Mouse (Mus musculus): ENCODE data around the gene Ankrd28. TPM values are rescaled to one million over a fixed set of nuclear protein-coding genes. Genes with fewer than 3 reads are reported as not detected.

The Ankrd28 gene
- polyA plus RNA-seq, 1 experiment from 2014 or later: 9.2 TPM

DNA sequence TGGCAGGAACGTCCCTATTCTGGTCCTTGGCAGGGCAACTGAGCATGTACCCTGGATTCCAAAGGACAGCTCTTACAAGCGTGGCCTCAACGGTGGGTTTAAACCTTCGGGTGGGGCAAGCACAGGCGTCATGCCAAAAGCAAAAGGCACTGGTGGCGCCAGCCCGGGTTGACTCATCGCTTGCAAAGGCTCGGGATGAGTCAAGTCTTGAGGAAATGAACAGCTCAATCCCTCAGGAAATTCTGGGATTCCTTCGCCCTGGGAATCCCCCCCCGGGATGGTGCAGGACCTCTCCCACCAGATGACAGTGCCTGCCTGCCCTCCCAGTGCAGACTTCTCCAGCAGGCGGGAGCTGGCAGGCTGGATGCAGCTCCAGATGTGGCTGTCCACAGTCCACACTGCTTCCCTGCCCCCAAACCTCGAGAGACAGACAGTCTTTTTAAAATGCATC lies 161.3 kb downstream of the Ankrd28 start:
- DNase-seq (ENCODE audit: low spot score) (peak; percentile 42), ATAC-seq (peak; percentile 52)
- Histone ChIP-seq H3K27me3 (replicated peaks; ENCODE audit: control insufficient read depth, insufficient read depth, low read length) (no peaks in the 10 kb centered on the region), H3K27ac (ENCODE audit: low read depth, low read length) (peak overlapping the region; percentile 75; the same call in 1 of the 2 replicates), H3K9ac (ENCODE audit: low read length) (no peak overlapping the region), H3K36me3 (ENCODE audit: control insufficient read depth, insufficient read depth, low read length) (0 out of 2 replicates have a peak, but pooled peaks cover 7% of the 10 kb centered on the region), H3K4me3 (ENCODE audit: low read depth, low read length) (no peak overlapping the region), H3K9me3 (replicated peaks; ENCODE audit: control insufficient read depth, low read length) (no peaks in the 10 kb centered on the region), H3K4me1 (ENCODE audit: control insufficient read depth, insufficient read depth, low read length) (peaks cover 23% of the 10 kb centered on the region), H3K4me2 (ENCODE audit: low read length) (no peak overlapping the region)
- WGBS: 62% methylated on average over 13 of the region's 13 CpGs

DNA sequence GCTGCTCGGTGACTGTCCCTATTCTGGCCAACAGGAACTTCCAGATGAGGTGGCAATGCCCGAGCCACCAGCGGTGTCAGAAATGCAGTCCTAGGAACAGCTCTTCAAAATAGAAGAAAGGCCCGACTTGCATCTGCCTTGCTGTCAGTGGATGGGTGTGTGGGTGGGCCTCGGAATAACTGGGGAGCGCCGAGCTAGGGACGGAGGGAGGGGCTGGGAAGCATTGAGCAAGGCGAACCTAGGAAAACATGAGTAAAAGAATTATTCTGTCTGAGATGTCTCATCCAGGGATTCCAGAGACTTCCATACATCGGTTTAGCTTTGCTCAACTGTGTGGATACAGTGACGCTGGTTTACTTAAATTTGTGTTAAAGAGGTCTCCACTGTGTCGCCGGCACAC lies 162.1 kb downstream of the Ankrd28 start:
- 0 out of 2 replicates have a peak, but pooled peaks cover 7% of the 10 kb centered on the region for H3K36me3 ChIP-seq (ENCODE audit: control insufficient read depth, insufficient read depth, low read length)
- DNase-seq (ENCODE audit: low spot score): no peak
- H3K4me2 ChIP-seq (ENCODE audit: low read length): no peak overlapping the region
- H3K4me3 ChIP-seq (ENCODE audit: low read depth, low read length): no peak overlapping the region
- no peak overlapping the region; the same call in 1 of the 2 replicates for H3K27ac ChIP-seq (ENCODE audit: low read depth, low read length)
- WGBS: 86% methylated on average over 13 of the region's 13 CpGs
- H3K9ac ChIP-seq (ENCODE audit: low read length): no peak overlapping the region
- ATAC-seq: no peak
- H3K9me3 ChIP-seq (replicated peaks; ENCODE audit: control insufficient read depth, low read length): no peaks in the 10 kb centered on the region
- H3K4me1 ChIP-seq (ENCODE audit: control insufficient read depth, insufficient read depth, low read length): peaks cover 31% of the 10 kb centered on the region
- no peaks in the 10 kb centered on the region for H3K27me3 ChIP-seq (replicated peaks; ENCODE audit: control insufficient read depth, insufficient read depth, low read length)

DNA sequence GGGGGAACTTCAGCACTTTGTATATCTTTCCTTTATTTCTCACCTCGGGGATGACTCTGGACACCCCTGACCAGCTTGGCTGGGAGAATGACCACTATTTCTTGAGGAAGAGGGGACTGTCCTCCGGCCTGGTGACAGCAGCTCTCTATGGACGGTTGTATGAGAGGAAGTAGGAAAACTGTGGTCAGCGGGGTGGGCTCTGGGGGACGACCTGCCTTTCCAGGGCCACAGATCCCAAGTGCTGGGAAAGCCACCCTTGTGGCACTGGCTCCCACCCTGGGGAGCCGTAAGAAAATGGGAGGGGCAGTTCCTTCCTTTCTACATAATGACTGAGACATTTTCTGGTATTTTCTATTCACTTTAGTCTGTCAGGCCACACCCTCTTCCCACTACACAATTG lies 162.7 kb downstream of the Ankrd28 start:
- Histone ChIP-seq H3K27me3 (replicated peaks; ENCODE audit: control insufficient read depth, insufficient read depth, low read length) (no peaks in the 10 kb centered on the region), H3K4me2 (ENCODE audit: low read length) (no peak overlapping the region), H3K9ac (ENCODE audit: low read length) (no peak overlapping the region), H3K4me3 (ENCODE audit: low read depth, low read length) (no peak overlapping the region), H3K4me1 (ENCODE audit: control insufficient read depth, insufficient read depth, low read length) (peaks cover 36% of the 10 kb centered on the region), H3K36me3 (ENCODE audit: control insufficient read depth, insufficient read depth, low read length) (0 out of 2 replicates have a peak, but pooled peaks cover 7% of the 10 kb centered on the region), H3K9me3 (replicated peaks; ENCODE audit: control insufficient read depth, low read length) (no peaks in the 10 kb centered on the region), H3K27ac (ENCODE audit: low read depth, low read length) (no peak overlapping the region)
- 92% methylated on average over 6 of the region's 6 CpGs for WGBS
- ATAC-seq (no peak), DNase-seq (ENCODE audit: low spot score) (no peak)

DNA sequence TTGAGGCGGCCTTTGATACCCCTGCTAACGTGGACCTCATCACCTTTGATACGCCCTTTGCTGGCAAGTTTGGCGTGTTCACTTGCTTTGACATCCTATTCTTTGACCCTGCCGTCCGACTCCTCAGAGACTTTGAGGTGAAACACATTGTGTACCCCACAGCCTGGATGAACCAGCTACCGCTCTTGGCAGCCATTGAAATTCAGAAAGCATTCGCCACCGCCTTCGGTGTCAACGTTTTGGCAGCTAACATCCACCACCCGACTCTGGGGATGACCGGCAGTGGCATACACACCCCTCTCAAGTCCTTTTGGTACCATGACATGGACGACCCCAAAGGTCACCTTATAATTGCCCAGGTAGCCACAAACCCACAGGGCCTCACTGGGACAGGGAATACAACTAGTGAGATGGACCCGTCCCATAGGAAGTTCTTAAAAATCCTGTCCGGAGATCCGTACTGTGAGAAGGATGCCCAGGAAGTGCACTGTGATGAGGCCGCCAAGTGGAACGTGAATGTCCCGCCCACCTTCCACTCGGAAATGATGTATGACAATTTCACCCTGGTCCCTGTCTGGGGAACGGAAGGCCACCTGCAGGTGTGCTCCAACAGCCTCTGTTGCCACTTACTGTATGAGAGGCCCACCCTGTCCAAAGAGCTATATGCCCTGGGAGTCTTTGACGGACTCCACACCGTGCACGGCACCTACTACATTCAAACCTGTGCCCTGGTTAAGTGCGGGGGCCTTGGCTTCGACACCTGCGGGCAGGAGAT lies 163.3 kb downstream of the Ankrd28 start:
- Histone ChIP-seq H3K4me2 (ENCODE audit: low read length) (no peak overlapping the region), H3K4me3 (ENCODE audit: low read depth, low read length) (no peak overlapping the region), H3K9ac (ENCODE audit: low read length) (no peak overlapping the region), H3K36me3 (ENCODE audit: control insufficient read depth, insufficient read depth, low read length) (0 out of 2 replicates have a peak, but pooled peaks cover 7% of the 10 kb centered on the region), H3K27ac (ENCODE audit: low read depth, low read length) (no peak overlapping the region), H3K4me1 (ENCODE audit: control insufficient read depth, insufficient read depth, low read length) (peaks cover 43% of the 10 kb centered on the region), H3K9me3 (replicated peaks; ENCODE audit: control insufficient read depth, low read length) (no peaks in the 10 kb centered on the region), H3K27me3 (replicated peaks; ENCODE audit: control insufficient read depth, insufficient read depth, low read length) (no peaks in the 10 kb centered on the region)
- ATAC-seq (no peak), DNase-seq (ENCODE audit: low spot score) (no peak)
- 94% methylated on average over 28 of the region's 28 CpGs for WGBS

DNA sequence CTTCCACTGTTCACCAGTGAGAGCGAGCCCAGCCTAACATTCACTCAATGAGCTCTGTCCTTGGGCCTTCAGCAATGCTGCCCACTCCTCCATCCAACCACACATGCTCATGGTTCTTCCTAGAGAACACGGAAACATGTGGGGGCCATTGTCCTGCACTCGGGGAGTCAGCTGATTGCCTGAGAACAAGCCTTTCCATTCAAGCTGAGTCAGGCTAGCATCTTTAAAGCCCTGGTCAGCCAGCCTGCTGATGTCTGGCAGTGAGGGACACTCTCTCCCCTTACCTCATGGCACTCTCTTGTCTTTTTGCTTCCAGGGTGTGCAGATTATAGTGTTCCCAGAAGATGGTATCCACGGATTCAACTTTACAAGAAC lies 164.9 kb downstream of the Ankrd28 start:
- ATAC-seq (no peak), DNase-seq (ENCODE audit: low spot score) (no peak)
- Histone ChIP-seq H3K9me3 (replicated peaks; ENCODE audit: control insufficient read depth, low read length) (no peaks in the 10 kb centered on the region), H3K27me3 (replicated peaks; ENCODE audit: control insufficient read depth, insufficient read depth, low read length) (no peaks in the 10 kb centered on the region), H3K36me3 (ENCODE audit: control insufficient read depth, insufficient read depth, low read length) (0 out of 2 replicates have a peak, but pooled peaks cover 7% of the 10 kb centered on the region), H3K4me1 (ENCODE audit: control insufficient read depth, insufficient read depth, low read length) (peaks cover 47% of the 10 kb centered on the region), H3K9ac (ENCODE audit: low read length) (no peak overlapping the region), H3K4me3 (ENCODE audit: low read depth, low read length) (no peak overlapping the region), H3K27ac (ENCODE audit: low read depth, low read length) (no peak overlapping the region), H3K4me2 (ENCODE audit: low read length) (no peak overlapping the region)
- whole genome bisulfite sequencing: 82% methylated on average over 4 of the region's 4 CpGs

DNA sequence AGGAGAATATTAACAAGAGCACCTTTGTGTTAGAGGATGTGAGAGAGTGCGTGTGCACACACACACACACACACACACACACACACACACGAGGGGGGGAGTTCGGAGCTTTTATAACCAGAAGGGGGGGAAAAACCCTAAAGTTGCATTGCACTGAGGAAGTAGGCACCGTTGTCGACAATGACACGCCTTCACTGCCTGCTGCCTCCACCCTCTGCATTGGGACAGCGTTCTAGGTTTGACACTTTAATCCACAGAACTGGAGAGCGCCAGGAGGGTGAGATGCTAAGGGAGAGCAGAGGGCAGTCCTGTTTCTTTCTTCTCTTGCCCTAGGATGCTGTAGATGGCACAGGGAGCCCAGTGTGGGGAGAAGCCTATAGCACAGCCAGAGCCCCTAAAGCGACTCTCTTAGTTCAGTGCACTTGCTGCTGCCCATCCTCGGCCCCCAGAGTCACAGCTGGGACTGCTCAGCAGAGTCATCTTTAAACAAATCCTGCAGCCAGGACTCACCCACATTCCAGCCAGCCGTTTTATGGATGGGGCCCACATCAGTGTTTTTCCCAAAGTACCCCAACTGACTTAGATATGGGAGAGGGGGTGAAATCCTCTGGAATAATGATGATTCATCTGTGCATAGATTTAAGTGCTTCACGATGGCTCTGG lies 165.4 kb downstream of the Ankrd28 start:
- no peaks in the 10 kb centered on the region for H3K27me3 ChIP-seq (replicated peaks; ENCODE audit: control insufficient read depth, insufficient read depth, low read length)
- no peaks in the 10 kb centered on the region for H3K9me3 ChIP-seq (replicated peaks; ENCODE audit: control insufficient read depth, low read length)
- peaks cover 46% of the 10 kb centered on the region for H3K4me1 ChIP-seq (ENCODE audit: control insufficient read depth, insufficient read depth, low read length)
- no peak for DNase-seq (ENCODE audit: low spot score)
- no peak overlapping the region for H3K4me2 ChIP-seq (ENCODE audit: low read length)
- H3K27ac ChIP-seq (ENCODE audit: low read depth, low read length): peak overlapping the region; percentile 98; the same call in 1 of the 2 replicates
- 74% methylated on average over 12 of the region's 12 CpGs for WGBS
- no peak for ATAC-seq
- no peak overlapping the region for H3K4me3 ChIP-seq (ENCODE audit: low read depth, low read length)
- H3K9ac ChIP-seq (ENCODE audit: low read length): no peak overlapping the region
- 0 out of 2 replicates have a peak, but pooled peaks cover 7% of the 10 kb centered on the region for H3K36me3 ChIP-seq (ENCODE audit: control insufficient read depth, insufficient read depth, low read length)

DNA sequence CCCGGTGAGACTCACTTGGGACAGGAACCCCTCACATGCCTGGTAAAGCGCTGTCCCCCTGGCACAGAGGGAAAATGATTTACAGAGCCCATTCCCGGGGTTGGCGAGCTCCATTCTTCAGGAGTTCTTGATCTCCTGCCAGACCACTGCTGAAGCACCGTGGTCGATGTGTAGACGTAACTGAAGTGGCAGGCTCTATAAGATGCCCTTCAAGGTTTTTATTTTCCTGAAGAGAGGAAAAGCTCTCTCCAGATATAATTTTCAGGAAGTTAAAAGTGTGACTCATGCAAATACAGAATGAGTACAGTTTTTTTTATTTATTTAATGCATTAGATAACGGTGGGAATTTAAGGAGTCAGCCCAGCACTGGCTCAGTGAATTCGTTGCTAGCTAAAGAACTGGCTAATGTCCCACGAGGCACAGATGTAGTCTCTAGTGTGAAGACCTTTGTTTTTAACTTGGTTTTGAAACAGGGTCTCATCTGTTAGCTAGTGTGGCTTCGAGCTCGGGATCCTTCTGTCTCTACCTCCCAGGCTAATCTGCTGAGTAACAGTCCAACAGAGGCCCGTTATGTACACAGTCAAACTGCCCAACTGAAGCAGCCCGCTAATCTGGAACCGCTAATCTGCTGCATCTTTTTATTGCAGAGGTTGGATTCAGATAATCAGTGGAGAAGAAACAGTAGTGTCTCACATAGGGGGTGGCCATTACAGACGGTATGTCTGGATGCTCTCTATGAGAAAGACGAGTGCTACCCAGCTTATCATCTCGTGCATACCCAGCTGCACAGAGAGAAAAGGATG lies 166.2 kb downstream of the Ankrd28 start:
- 40% methylated on average over 18 of the region's 18 CpGs for WGBS
- peak overlapping the region; percentile 98 for H3K27ac ChIP-seq (ENCODE audit: low read depth, low read length)
- peak; percentile 63 for DNase-seq (ENCODE audit: low spot score)

DNA sequence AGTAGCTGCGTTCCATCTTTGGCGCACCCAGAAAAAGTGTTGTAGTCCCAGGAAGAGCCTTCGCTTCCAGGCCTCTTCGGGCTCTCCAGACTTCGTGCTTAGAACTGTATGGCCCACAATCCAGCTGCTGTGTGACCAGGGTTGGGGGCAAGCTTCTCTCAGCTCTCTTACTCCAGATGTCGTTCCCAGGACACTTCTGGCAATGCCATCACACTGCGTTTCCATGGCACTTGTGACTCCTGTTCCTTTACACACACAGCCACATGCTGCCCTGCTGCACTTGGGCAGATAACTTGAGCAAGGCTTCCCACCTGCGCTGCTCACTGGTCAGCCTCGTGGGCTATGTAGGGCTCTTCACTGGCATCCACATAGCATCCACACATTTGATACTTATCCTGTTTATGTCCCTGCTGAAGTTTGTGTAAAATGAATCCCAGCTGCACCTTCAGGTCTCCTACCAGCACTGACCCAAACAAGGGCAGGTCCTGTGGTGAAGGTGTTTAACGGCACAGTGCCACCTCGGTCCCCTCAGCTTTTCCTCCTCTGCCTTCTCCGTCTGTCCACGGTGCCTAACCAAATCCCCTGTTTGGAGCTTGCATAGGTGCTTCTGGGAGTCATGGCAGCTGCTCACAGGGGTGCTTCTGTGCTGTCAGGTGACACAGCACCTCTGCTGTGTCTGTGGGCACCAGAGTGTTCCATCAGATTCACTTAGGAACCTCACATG lies 166.9 kb downstream of the Ankrd28 start:
- 92% methylated on average over 13 of the region's 13 CpGs for WGBS
- H3K4me1 ChIP-seq (ENCODE audit: control insufficient read depth, insufficient read depth, low read length): peaks cover 50% of the 10 kb centered on the region
- ATAC-seq (no peak), DNase-seq (ENCODE audit: low spot score) (no peak)
- no peaks in the 10 kb centered on the region for H3K27me3 ChIP-seq (replicated peaks; ENCODE audit: control insufficient read depth, insufficient read depth, low read length)
- H3K9me3 ChIP-seq (replicated peaks; ENCODE audit: control insufficient read depth, low read length): no peaks in the 10 kb centered on the region
- 0 out of 2 replicates have a peak, but pooled peaks cover 7% of the 10 kb centered on the region for H3K36me3 ChIP-seq (ENCODE audit: control insufficient read depth, insufficient read depth, low read length)
- no peak overlapping the region for H3K4me2 ChIP-seq (ENCODE audit: low read length)
- peak overlapping the region; percentile 98 for H3K27ac ChIP-seq (ENCODE audit: low read depth, low read length)
- no peak overlapping the region for H3K9ac ChIP-seq (ENCODE audit: low read length)
- H3K4me3 ChIP-seq (ENCODE audit: low read depth, low read length): no peak overlapping the region

More for the DNA sequence above, 166.2 kb downstream of the Ankrd28 start:
- Histone ChIP-seq H3K9me3 (replicated peaks; ENCODE audit: control insufficient read depth, low read length) (no peaks in the 10 kb centered on the region), H3K4me1 (ENCODE audit: control insufficient read depth, insufficient read depth, low read length) (peaks cover 46% of the 10 kb centered on the region), H3K4me3 (ENCODE audit: low read depth, low read length) (no peak overlapping the region), H3K4me2 (ENCODE audit: low read length) (no peak overlapping the region), H3K36me3 (ENCODE audit: control insufficient read depth, insufficient read depth, low read length) (0 out of 2 replicates have a peak, but pooled peaks cover 7% of the 10 kb centered on the region), H3K27me3 (replicated peaks; ENCODE audit: control insufficient read depth, insufficient read depth, low read length) (no peaks in the 10 kb centered on the region), H3K9ac (ENCODE audit: low read length) (no peak overlapping the region)
- ATAC-seq: no peak

Data from forebrain, embryonic 14.5 days (tissue).